Mouse (Mus musculus) myocyte (in vitro differentiated cells): ENCODE measurements around the gene Arhgef7.

ENCODE experiments used
- E2F4 ChIP-seq: IDR thresholded peaks from one replicate; pipeline ENCODE4 v1.6.1; 2011; ENCODE audit warnings: mild to moderate bottlenecking, control low read depth, moderate library complexity; ENCODE audit not compliant: insufficient read depth
- MAX ChIP-seq: IDR thresholded peaks from one replicate; pipeline ENCODE4 v1.6.1; 2011; ENCODE audit warnings: low read depth, mild to moderate bottlenecking, control low read depth
- MYOD1 ChIP-seq, 3 experiments: IDR thresholded peaks; one replicate each; pipeline ENCODE4 v1.6.1; 2011; ENCODE audit warnings: control low read depth in 2 of 3, low read depth in 2 of 3, mild to moderate bottlenecking in 2 of 3, moderate library complexity in 1 of 3; ENCODE audit not compliant: insufficient read length in 2 of 3, control insufficient read depth in 1 of 3
- MYOG ChIP-seq, 3 experiments: IDR thresholded peaks; one replicate each; pipeline ENCODE4 v1.6.1; 2011; ENCODE audit warnings: control low read depth in 2 of 3, low read depth in 2 of 3, mild to moderate bottlenecking in 2 of 3; ENCODE audit not compliant: insufficient read length in 2 of 3, control insufficient read depth in 1 of 3, insufficient read depth in 1 of 3
- POLR2A ChIP-seq: IDR thresholded peaks from one replicate; pipeline ENCODE4 v1.6.1; 2011; ENCODE audit warnings: low read depth, mild to moderate bottlenecking, control low read depth, moderate library complexity; ENCODE audit not compliant: insufficient read length
- POLR2AphosphoS2 ChIP-seq: IDR thresholded peaks from one replicate; pipeline ENCODE4 v1.6.1; 2011; ENCODE audit warnings: low read depth, control low read depth; ENCODE audit not compliant: insufficient read length
- REST ChIP-seq: IDR thresholded peaks from one replicate; pipeline ENCODE4 v1.6.1; 2011; ENCODE audit warnings: mild to moderate bottlenecking, control low read depth, moderate library complexity; ENCODE audit not compliant: insufficient read depth, insufficient read length
- SRF ChIP-seq: IDR thresholded peaks from one replicate; pipeline ENCODE4 v1.6.1; 2011; ENCODE audit warnings: low read depth; ENCODE audit not compliant: control insufficient read depth, insufficient read length
- TCF12 ChIP-seq: IDR thresholded peaks from one replicate; pipeline ENCODE4 v1.6.1; 2011; ENCODE audit warnings: mild to moderate bottlenecking, control low read depth; ENCODE audit not compliant: poor library complexity, insufficient read depth, severe bottlenecking
- TCF3 ChIP-seq: IDR thresholded peaks from one replicate; pipeline ENCODE4 v1.6.1; 2011; ENCODE audit warnings: low read depth, control low read depth; ENCODE audit not compliant: insufficient read length
- USF1 ChIP-seq: IDR thresholded peaks from one replicate; pipeline ENCODE4 v1.6.1; 2011; ENCODE audit warnings: low read depth, mild to moderate bottlenecking, control low read depth, moderate library complexity

DNA sequence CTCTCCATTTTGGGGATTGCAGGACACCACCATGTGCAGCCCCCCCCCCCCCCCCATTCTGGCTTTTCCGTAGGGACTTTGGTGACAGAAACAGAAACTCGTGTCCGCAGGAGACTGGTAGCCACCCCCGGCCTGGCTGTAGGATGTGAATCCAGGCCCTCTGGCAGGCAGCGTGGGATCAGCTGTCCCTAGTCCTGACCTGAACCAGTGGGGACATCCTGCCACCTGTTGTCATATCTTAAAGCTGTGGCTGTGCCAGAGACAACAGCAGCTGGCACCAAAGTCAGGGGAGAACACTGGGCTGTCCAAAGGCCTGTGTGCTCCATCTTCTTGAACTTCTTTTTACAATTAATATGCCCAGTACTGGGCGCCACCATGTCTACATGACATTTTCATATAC is 35.8 kb upstream of the Arhgef7 start:
- TF ChIP-seq POLR2A (peak; percentile 26), E2F4 (no peak), TCF12 (peak; percentile 94), MAX (no peak), POLR2AphosphoS2 (no peak), MYOG (IDR thresholded peaks at IDR 0.05; ENCODE audit: control insufficient read depth in 1 of 3, insufficient read depth in 1 of 3, insufficient read length in 2 of 3, low read depth in 2 of 3) (peak; percentile 95 to 100 (median 98)), MYOD1 (IDR thresholded peaks at IDR 0.05; ENCODE audit: control insufficient read depth in 1 of 3, insufficient read length in 2 of 3, low read depth in 2 of 3) (peak; percentile 90 to 99 (median 91)), USF1 (no peak), REST (no peak), TCF3 (peak; percentile 96), SRF (no peak)
